Mouse (Mus musculus) kidney, adult 2 months (tissue): ENCODE measurements around the gene Clca2.
A peak's percentile ranks its signal among the peaks of the same experiment; 100 is the strongest.

Experiments used
- CTCF ChIP-seq: fragments of 200-500 bp; conservative IDR thresholded peaks from 2 replicates; pipeline ENCODE4 v1.5.1; 2011; ENCODE audit warnings: low read depth, mild to moderate bottlenecking, control low read depth, low read length, moderate library complexity, mixed read lengths; ENCODE audit not compliant: insufficient read depth, insufficient read length
- POLR2A ChIP-seq: fragments of 200-500 bp; IDR thresholded peaks from one replicate; pipeline ENCODE4 v1.6.1; 2011; ENCODE audit warnings: low read depth, low read length, control low read depth

GRCm38 (mm10) chr3:145131210-145131868 is 32.1 kb upstream of the Clca2 start:
- TF ChIP-seq CTCF = peak; percentile 46
- no peak for TF ChIP-seq POLR2A
